Mouse (Mus musculus) midbrain, postnatal 0 days (tissue): ENCODE measurements at regions not wholly inside any gene's neighbourhood (a gene's known extent, or its start where the extent isn't known, plus 50 kb on each side); places are given as distances from the start of the nearest gene placed in this dataset.

ENCODE experiments used
- ATAC-seq: fragments of 200-750 bp; cut with Nextera tagmentation; 2 replicates; pipeline ENCODE4 v1.8.0; 2017; ENCODE audit warnings: moderate number of reproducible peaks, mild to moderate bottlenecking, moderate TSS enrichment, moderate library complexity; ENCODE audit not compliant: low FRiP score
- DNase-seq: peaks from one replicate; pipeline ENCODE4 v3.0.0-alpha.2; 2015; ENCODE audit warnings: low spot score
- H3K27ac ChIP-seq: fragments of 300-500 bp; sonication (generic); 2 replicates; pipeline ENCODE4 v1.5.1; 2014; ENCODE audit warnings: low read depth, mild to moderate bottlenecking, low read length, mixed read lengths
- H3K27me3 ChIP-seq: fragments of 300-500 bp; sonication (generic); 2 replicates; pipeline ENCODE4 v1.6.1; 2014; ENCODE audit warnings: low read length, control low read depth, mixed read lengths; ENCODE audit not compliant: insufficient read depth
- H3K36me3 ChIP-seq: fragments of 300-500 bp; sonication (generic); 2 replicates; pipeline ENCODE4 v1.6.1; 2014; ENCODE audit warnings: low read length, control low read depth, mixed read lengths; ENCODE audit not compliant: insufficient read depth
- H3K4me1 ChIP-seq: fragments of 300-500 bp; sonication (generic); 2 replicates; pipeline ENCODE4 v1.6.1; 2014; ENCODE audit warnings: mild to moderate bottlenecking, control low read depth, antibody characterized with exemption, low read length, mixed read lengths; ENCODE audit not compliant: insufficient read depth
- H3K4me2 ChIP-seq: fragments of 300-500 bp; sonication (generic); 2 replicates; pipeline ENCODE4 v1.6.1; 2014; ENCODE audit warnings: low read depth, mild to moderate bottlenecking, low read length, mixed read lengths; ENCODE audit not compliant: poor library complexity, severe bottlenecking
- H3K4me3 ChIP-seq: fragments of 300-500 bp; sonication (generic); 2 replicates; pipeline ENCODE4 v1.5.1; 2014; ENCODE audit warnings: low read depth, mild to moderate bottlenecking, low read length, moderate library complexity
- H3K9ac ChIP-seq: fragments of 300-500 bp; sonication (generic); replicated peaks from 2 replicates; pipeline ENCODE4 v1.6.1; 2014; ENCODE audit warnings: mild to moderate bottlenecking, low read length, moderate library complexity, mixed read lengths; ENCODE audit not compliant: poor library complexity, severe bottlenecking
- H3K9me3 ChIP-seq: fragments of 300-500 bp; sonication (generic); 2 replicates; pipeline ENCODE4 v1.6.1; 2016; ENCODE audit warnings: low read length, control low read depth
- CTCF ChIP-seq: IDR thresholded peaks from 2 replicates; pipeline ENCODE4 v1.5.1; 2016; ENCODE audit warnings: antibody characterized with exemption, mild to moderate bottlenecking
- WGBS: fragments of 180-500 bp; shearing (Covaris S2); extraction: QIAGEN DNeasy Blood & Tissue Kit; methylation state at CpG from one replicate; pipeline ENCODE4 v1.1.7; 2014; 5-methylcytosine and 5-hydroxymethylcytosine counted together

DNA sequence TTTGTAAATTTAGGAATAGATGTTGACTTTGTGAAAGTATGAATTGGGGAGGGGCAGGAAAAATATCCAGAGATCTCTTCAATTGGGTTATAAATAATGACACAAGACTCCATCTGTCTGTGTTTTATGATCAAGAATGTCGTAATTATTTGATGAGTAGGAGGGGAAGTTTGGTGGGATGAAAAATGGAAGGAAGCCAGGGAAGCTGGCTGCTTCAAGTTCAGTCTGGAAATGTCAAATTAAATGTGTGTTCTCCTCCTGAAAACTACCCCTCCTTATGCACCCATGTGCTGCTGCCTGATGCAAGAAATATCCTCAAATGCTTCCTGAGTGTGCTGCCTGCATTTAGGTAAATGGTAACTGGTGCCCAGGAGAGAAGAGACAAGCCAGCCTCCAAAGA, 246.8 kb downstream of the Gpr37 start:
- DNase-seq: no peak

DNA sequence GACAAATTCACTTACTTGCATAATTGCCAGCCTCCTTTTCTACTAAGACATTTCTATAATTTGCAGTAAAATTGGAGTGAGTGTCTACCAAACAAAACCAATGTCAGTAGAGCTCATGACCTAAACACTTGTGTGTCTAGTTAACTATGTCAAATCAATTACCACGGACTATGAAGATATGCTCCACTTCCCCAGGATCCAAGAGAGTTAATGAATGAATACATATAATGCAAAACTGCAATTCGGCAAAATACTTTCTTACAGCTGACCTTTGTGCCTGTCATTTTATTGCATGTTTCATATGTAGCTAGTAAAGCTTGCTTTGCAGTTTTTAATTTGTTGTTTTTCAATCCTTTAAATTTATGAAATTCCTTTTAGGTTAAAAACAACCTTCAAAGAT, 248.4 kb downstream of the Gpr37 start:
- Histone ChIP-seq H3K4me3 (no peak overlapping the region), H3K36me3 (no peaks in the 10 kb centered on the region), H3K9me3 (no peaks in the 10 kb centered on the region), H3K9ac (no peak overlapping the region), H3K27ac (no peak overlapping the region), H3K27me3 (no peaks in the 10 kb centered on the region), H3K4me2 (no peak overlapping the region), H3K4me1 (no peaks in the 10 kb centered on the region)
- 64% methylated on average over 2 of the region's 2 CpGs for WGBS
- no peak for DNase-seq
- no peak for TF ChIP-seq CTCF
- no peak for ATAC-seq

More for the DNA sequence above, 246.8 kb downstream of the Gpr37 start:
- 55% methylated on average over 1 of the region's 1 CpGs for WGBS
- H3K4me1 ChIP-seq: no peaks in the 10 kb centered on the region
- H3K27me3 ChIP-seq: no peaks in the 10 kb centered on the region
- H3K9me3 ChIP-seq: no peaks in the 10 kb centered on the region
- no peak overlapping the region for H3K4me2 ChIP-seq
- no peaks in the 10 kb centered on the region for H3K36me3 ChIP-seq
- no peak for ATAC-seq
- H3K9ac ChIP-seq: no peak overlapping the region
- no peak for TF ChIP-seq CTCF
- no peak overlapping the region for H3K4me3 ChIP-seq
- no peak overlapping the region for H3K27ac ChIP-seq

DNA sequence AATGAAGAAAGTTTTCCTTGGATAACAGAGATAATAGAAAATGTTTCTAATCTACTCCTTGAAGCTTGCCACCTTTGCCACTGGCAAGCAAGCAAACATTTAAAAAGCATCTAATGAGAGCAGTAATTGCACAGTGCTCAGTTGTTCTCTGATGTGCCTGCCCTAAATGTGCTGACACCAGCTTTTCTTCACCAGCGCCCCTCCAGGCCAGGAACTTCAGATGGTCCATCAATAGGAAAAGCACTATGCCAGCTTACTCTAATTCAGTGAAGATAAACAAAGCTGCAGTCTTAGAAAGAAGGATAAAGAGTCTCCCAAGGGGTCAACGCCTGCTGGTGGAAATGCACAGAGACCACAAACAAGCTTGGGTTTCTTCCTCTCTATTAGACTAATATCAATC, 252.7 kb downstream of the Gpr37 start:
- 45% methylated on average over 2 of the region's 2 CpGs for WGBS
- H3K27ac ChIP-seq: no peak overlapping the region
- H3K9ac ChIP-seq: no peak overlapping the region
- H3K36me3 ChIP-seq: no peaks in the 10 kb centered on the region
- H3K9me3 ChIP-seq: no peaks in the 10 kb centered on the region
- ATAC-seq (no peak), DNase-seq (peak; percentile 27)
- no peak for TF ChIP-seq CTCF
- H3K27me3 ChIP-seq: no peaks in the 10 kb centered on the region
- no peaks in the 10 kb centered on the region for H3K4me1 ChIP-seq
- H3K4me2 ChIP-seq: no peak overlapping the region
- H3K4me3 ChIP-seq: no peak overlapping the region

DNA sequence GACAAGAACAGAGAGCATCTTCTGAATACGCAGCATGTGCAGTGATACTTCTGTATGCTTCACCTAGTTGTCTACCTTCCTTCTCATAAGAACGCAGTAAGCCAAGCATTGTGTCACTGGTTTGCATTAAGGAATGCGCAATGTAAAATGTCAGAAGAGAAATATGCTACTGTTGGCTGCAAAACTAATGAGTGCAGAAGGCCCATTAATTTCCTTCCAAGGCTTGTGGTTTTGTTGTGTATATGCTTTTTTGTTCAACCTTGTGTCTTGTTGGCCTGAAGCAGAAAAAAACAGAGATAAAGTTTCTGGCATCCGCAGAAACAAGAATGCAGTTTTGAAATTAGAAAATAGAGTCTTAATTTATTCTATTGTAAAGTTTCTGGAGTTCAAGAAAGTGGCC, 261.5 kb downstream of the Gpr37 start:
- no peak overlapping the region for H3K27ac ChIP-seq
- no peak for ATAC-seq

DNA sequence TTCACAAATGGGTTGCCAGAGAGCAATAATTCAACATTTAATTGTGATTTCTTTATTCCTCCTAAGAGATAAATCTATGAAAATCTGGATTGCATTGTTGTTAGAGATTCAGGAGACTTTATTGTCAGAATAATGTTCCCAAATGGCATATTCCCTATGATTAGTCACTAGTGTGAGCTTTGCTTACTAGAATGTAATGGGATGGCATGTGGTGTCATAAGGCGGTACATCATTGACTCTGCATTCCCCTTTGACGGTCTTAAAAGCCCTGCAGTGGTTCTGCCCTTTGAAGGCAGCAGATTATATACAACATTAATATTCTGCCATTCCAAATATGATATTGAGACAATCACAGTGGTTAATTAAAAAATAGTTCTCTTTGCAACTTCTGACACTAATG, 271.7 kb downstream of the Gpr37 start:
- H3K4me2 ChIP-seq: no peak overlapping the region
- ATAC-seq (no peak), DNase-seq (no peak)
- 83% methylated on average over 2 of the region's 2 CpGs for WGBS
- no peak for TF ChIP-seq CTCF
- no peaks in the 10 kb centered on the region for H3K36me3 ChIP-seq
- no peaks in the 10 kb centered on the region for H3K4me1 ChIP-seq
- H3K9me3 ChIP-seq: no peaks in the 10 kb centered on the region
- no peak overlapping the region for H3K9ac ChIP-seq
- no peak overlapping the region for H3K4me3 ChIP-seq
- H3K27ac ChIP-seq: no peak overlapping the region
- H3K27me3 ChIP-seq: no peaks in the 10 kb centered on the region

More for the DNA sequence above, 261.5 kb downstream of the Gpr37 start:
- H3K4me2 ChIP-seq: no peak overlapping the region
- no peaks in the 10 kb centered on the region for H3K9me3 ChIP-seq
- H3K9ac ChIP-seq: no peak overlapping the region
- H3K36me3 ChIP-seq: no peaks in the 10 kb centered on the region
- no peak for TF ChIP-seq CTCF
- H3K27me3 ChIP-seq: no peaks in the 10 kb centered on the region
- DNase-seq: no peak
- no peaks in the 10 kb centered on the region for H3K4me1 ChIP-seq
- 92% methylated on average over 4 of the region's 4 CpGs for WGBS
- H3K4me3 ChIP-seq: no peak overlapping the region

DNA sequence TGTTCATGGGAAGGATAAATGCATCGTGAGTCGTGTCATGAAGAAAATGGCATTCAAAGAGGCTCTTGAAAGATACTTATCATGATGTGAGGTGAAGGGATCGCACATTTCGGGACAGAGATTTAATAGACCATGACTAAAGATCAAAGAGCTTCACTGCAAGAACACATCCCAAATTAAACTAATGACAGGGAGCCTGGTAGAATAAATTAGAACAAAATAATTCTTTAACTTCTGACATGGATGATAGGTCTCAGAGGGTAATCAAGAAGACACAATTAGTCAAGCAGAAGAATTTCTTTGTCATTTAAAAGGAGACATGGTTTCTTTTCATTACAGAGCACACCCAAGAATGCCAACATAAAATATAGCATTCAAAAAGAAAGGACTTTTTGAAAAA, 300.7 kb downstream of the Gpr37 start:
- no peaks in the 10 kb centered on the region for H3K9me3 ChIP-seq
- H3K4me3 ChIP-seq: no peak overlapping the region
- H3K27ac ChIP-seq: no peak overlapping the region
- H3K36me3 ChIP-seq: no peaks in the 10 kb centered on the region
- ATAC-seq (no peak), DNase-seq (no peak)
- H3K9ac ChIP-seq: no peak overlapping the region
- no peaks in the 10 kb centered on the region for H3K27me3 ChIP-seq
- H3K4me2 ChIP-seq: no peak overlapping the region
- H3K4me1 ChIP-seq: no peaks in the 10 kb centered on the region
- 41% methylated on average over 4 of the region's 4 CpGs for WGBS
- no peak for TF ChIP-seq CTCF
